Mouse (Mus musculus) CH12.LX (cell line): ENCODE data around the gene Herc2. TPM values are rescaled to one million over a fixed set of nuclear protein-coding genes. Genes with fewer than 3 reads are reported as not detected.

Experiments used
- DNase-seq: peaks from one replicate; pipeline ENCODE4 v3.0.0-alpha.2; 2013; ENCODE audit errors: extremely low read depth
- H3K27ac ChIP-seq: 2 replicates; pipeline ENCODE4 v1.5.1; 2012; ENCODE audit warnings: low read depth, mild to moderate bottlenecking, control low read depth, moderate library complexity; ENCODE audit not compliant: insufficient read depth
- H3K27me3 ChIP-seq: replicated peaks from 2 replicates; pipeline ENCODE3; 2012; ENCODE audit warnings: inconsistent platforms
- H3K36me3 ChIP-seq, 2 experiments: replicated peaks in 1 of 2; 2 replicates each; pipeline versions ENCODE3 to v1.6.1; 2012; ENCODE audit warnings: inconsistent platforms in 1 of 2, low read length in 1 of 2, mild to moderate bottlenecking in 1 of 2, mixed read lengths in 1 of 2, moderate library complexity in 1 of 2; ENCODE audit not compliant: control insufficient read depth in 1 of 2, insufficient read depth in 1 of 2
- H3K4me1 ChIP-seq, 2 experiments: 2 replicates each; pipeline ENCODE4 v1.6.1; 2012; ENCODE audit warnings: inconsistent platforms in 1 of 2, moderate library complexity in 1 of 2; ENCODE audit not compliant: insufficient read depth in 2 of 2, control insufficient read depth in 1 of 2
- H3K4me2 ChIP-seq: 2 replicates; pipeline ENCODE4 v1.6.1; 2012; ENCODE audit warnings: low read depth, mild to moderate bottlenecking, control low read depth; ENCODE audit not compliant: poor library complexity, insufficient read depth, severe bottlenecking
- H3K4me3 ChIP-seq, 3 experiments: fragments of 150-350 bp in 1 of 3; sonication (generic) in 1 of 3; replicated peaks in 1 of 3; 2 replicates each; pipeline versions ENCODE3 to v1.5.1; 2011 to 2012; ENCODE audit warnings: low read depth in 2 of 3, low read length in 2 of 3, mild to moderate bottlenecking in 2 of 3, moderate library complexity in 2 of 3, control low read depth in 1 of 3, improper control_type of control experiment in 1 of 3, inconsistent platforms in 1 of 3, mixed read lengths in 1 of 3; ENCODE audit not compliant: poor library complexity in 1 of 3
- H3K79me2 ChIP-seq: replicated peaks from 2 replicates; pipeline ENCODE4 v1.6.1; 2012; ENCODE audit warnings: mild to moderate bottlenecking, moderate library complexity; ENCODE audit not compliant: control insufficient read depth, poor library complexity, insufficient read depth, severe bottlenecking; ENCODE audit errors: extremely low read depth
- H3K9ac ChIP-seq: 2 replicates; pipeline ENCODE4 v1.6.1; 2012; ENCODE audit warnings: low read depth, mild to moderate bottlenecking, control low read depth, moderate library complexity; ENCODE audit not compliant: insufficient read depth
- H3K9me3 ChIP-seq: replicated peaks from 2 replicates; pipeline ENCODE3; 2012; ENCODE audit warnings: low read length, inconsistent platforms, mixed read lengths
- BHLHE40 ChIP-seq: IDR thresholded peaks from 2 replicates; pipeline ENCODE4 v1.6.1; 2011; ENCODE audit warnings: mild to moderate bottlenecking, low read depth, low read length, improper control_type of control experiment
- CHD1 ChIP-seq: IDR thresholded peaks from 2 replicates; pipeline ENCODE4 v1.6.1; 2012; ENCODE audit warnings: low read depth, low read length, improper control_type of control experiment, inconsistent platforms
- CHD2 ChIP-seq: IDR thresholded peaks from 2 replicates; pipeline ENCODE4 v1.6.1; 2011; ENCODE audit warnings: low read length, improper control_type of control experiment
- CTCF ChIP-seq, 2 experiments: IDR thresholded peaks in 1 of 2; conservative IDR thresholded peaks in 1 of 2; 2 replicates each; pipeline ENCODE4 v1.5.1; 2011 to 2012; ENCODE audit warnings: low read depth in 2 of 2, low read length in 2 of 2, improper control_type of control experiment in 1 of 2, inconsistent platforms in 1 of 2, mild to moderate bottlenecking in 1 of 2, moderate library complexity in 1 of 2
- E2F4 ChIP-seq: IDR thresholded peaks from 2 replicates; pipeline ENCODE4 v1.6.1; 2011; ENCODE audit warnings: low read depth, low read length, improper control_type of control experiment; ENCODE audit not compliant: insufficient replicate concordance
- ELF1 ChIP-seq: IDR thresholded peaks from 2 replicates; pipeline ENCODE4 v1.6.1; 2014; ENCODE audit warnings: low read depth, mild to moderate bottlenecking, inconsistent platforms, low read length, improper control_type of control experiment
- EP300 ChIP-seq: IDR thresholded peaks from 2 replicates; pipeline ENCODE4 v1.6.1; 2011; ENCODE audit warnings: low read length, improper control_type of control experiment
- ETS1 ChIP-seq: conservative IDR thresholded peaks from 2 replicates; pipeline ENCODE4 v1.6.1; 2012; ENCODE audit warnings: low read depth, mild to moderate bottlenecking, inconsistent platforms, low read length, improper control_type of control experiment, moderate library complexity
- GABPA ChIP-seq: IDR thresholded peaks from 2 replicates; pipeline ENCODE4 v1.6.1; 2012; ENCODE audit warnings: low read depth, low read length, improper control_type of control experiment, inconsistent platforms; ENCODE audit not compliant: insufficient replicate concordance
- HCFC1 ChIP-seq: IDR thresholded peaks from 2 replicates; pipeline ENCODE4 v1.6.1; 2012; ENCODE audit warnings: low read depth, mild to moderate bottlenecking, inconsistent platforms, low read length, improper control_type of control experiment
- IRF4 ChIP-seq: IDR thresholded peaks from 2 replicates; pipeline ENCODE4 v1.6.1; 2014; ENCODE audit warnings: low read depth, mild to moderate bottlenecking, inconsistent platforms, low read length, improper control_type of control experiment
- KAT2A ChIP-seq: IDR thresholded peaks from 2 replicates; pipeline ENCODE4 v1.6.1; 2012; ENCODE audit warnings: low read length, improper control_type of control experiment, inconsistent platforms; ENCODE audit not compliant: insufficient replicate concordance
- MAFK ChIP-seq: IDR thresholded peaks from 2 replicates; pipeline ENCODE4 v1.6.1; 2011; ENCODE audit warnings: low read length, improper control_type of control experiment; ENCODE audit not compliant: insufficient replicate concordance
- MAX ChIP-seq: IDR thresholded peaks from 2 replicates; pipeline ENCODE4 v1.6.1; 2011; ENCODE audit warnings: low read length, improper control_type of control experiment
- MAZ ChIP-seq: IDR thresholded peaks from 2 replicates; pipeline ENCODE4 v1.6.1; 2012; ENCODE audit warnings: low read depth, mild to moderate bottlenecking, inconsistent platforms, low read length, improper control_type of control experiment, moderate library complexity
- MYC ChIP-seq: IDR thresholded peaks from 2 replicates; pipeline ENCODE4 v1.6.1; 2011; ENCODE audit warnings: low read depth, mild to moderate bottlenecking, improper control_type of control experiment, low read length
- NELFE ChIP-seq: IDR thresholded peaks from 2 replicates; pipeline ENCODE4 v1.6.1; 2011; ENCODE audit warnings: low read depth, low read length, improper control_type of control experiment
- NRF1 ChIP-seq: IDR thresholded peaks from 2 replicates; pipeline ENCODE4 v1.6.1; 2014; ENCODE audit warnings: low read depth, mild to moderate bottlenecking, inconsistent platforms, low read length, improper control_type of control experiment, moderate library complexity
- POLR2AphosphoS2 ChIP-seq: IDR thresholded peaks from 2 replicates; pipeline ENCODE4 v1.6.1; 2011; ENCODE audit warnings: low read depth, low read length, improper control_type of control experiment
- RAD21 ChIP-seq: IDR thresholded peaks from 2 replicates; pipeline ENCODE4 v1.6.1; 2011; ENCODE audit warnings: low read depth, mild to moderate bottlenecking, low read length, improper control_type of control experiment, moderate library complexity
- TBP ChIP-seq: conservative IDR thresholded peaks from 2 replicates; pipeline ENCODE4 v1.6.1; 2011; ENCODE audit warnings: low read depth, low read length, improper control_type of control experiment
- UBTF ChIP-seq: IDR thresholded peaks from 2 replicates; pipeline ENCODE4 v1.6.1; 2012; ENCODE audit warnings: low read depth, mild to moderate bottlenecking, inconsistent platforms, low read length, improper control_type of control experiment, moderate library complexity
- USF1 ChIP-seq: IDR thresholded peaks from 2 replicates; pipeline ENCODE4 v1.6.1; 2014; ENCODE audit warnings: low read depth, mild to moderate bottlenecking, inconsistent platforms, low read length, improper control_type of control experiment
- USF2 ChIP-seq: conservative IDR thresholded peaks from 2 replicates; pipeline ENCODE4 v1.6.1; 2011; ENCODE audit warnings: low read depth, low read length, improper control_type of control experiment
- ZC3H11A ChIP-seq: IDR thresholded peaks from 2 replicates; pipeline ENCODE4 v1.6.1; 2012; ENCODE audit warnings: low read depth, mild to moderate bottlenecking, inconsistent platforms, low read length, improper control_type of control experiment
- ZKSCAN1 ChIP-seq: IDR thresholded peaks from 2 replicates; pipeline ENCODE4 v1.6.1; 2012; ENCODE audit warnings: low read depth, inconsistent platforms, low read length, improper control_type of control experiment, borderline replicate concordance
- ZMIZ1 ChIP-seq: IDR thresholded peaks from 2 replicates; pipeline ENCODE4 v1.6.1; 2012; ENCODE audit warnings: low read depth, mild to moderate bottlenecking, inconsistent platforms, low read length, improper control_type of control experiment
- dilution Hi-C: fragments of 300-500 bp; cut with MboI; formaldehyde crosslinking; loops from 2 replicates; pipeline ENCODE4 v1.14.3; 2020; ENCODE audit warnings: low sequenced_read_pairs; ENCODE audit not compliant: extremely low pct_unique_long_range_greater_than_20kb, extremely low pct_ligation_motif_present
- in situ Hi-C: fragments of 300-500 bp; cut with MboI; formaldehyde crosslinking; loops from 3 replicates; pipeline ENCODE4 v1.14.3; 2019; ENCODE audit warnings: low sequenced_read_pairs, low pct_ligation_motif_present, low pct_unique_long_range_greater_than_20kb, mixed read lengths
- polyA plus RNA-seq: library from polyadenylated mRNA; unstranded; fragments of >175 nt; gene quantifications from 2 replicates; pipeline ENCODE4 v1.2.1, GENCODE M21; 2012; ENCODE audit warnings: low read depth; ENCODE audit not compliant: insufficient read length
- total RNA-seq, 2 experiments: library from RNA; depleted of rRNA; stranded (reverse); fragments of 300-350 nt in 1 of 2; fragments of >200 nt in 1 of 2; gene quantifications; 2 replicates each; pipeline ENCODE4 v1.2.3; 2012 to 2014

Herc2 gene
- total and polyA plus RNA-seq, 3 experiments: 9.7 to 27.6 (median 18.2) TPM

DNA sequence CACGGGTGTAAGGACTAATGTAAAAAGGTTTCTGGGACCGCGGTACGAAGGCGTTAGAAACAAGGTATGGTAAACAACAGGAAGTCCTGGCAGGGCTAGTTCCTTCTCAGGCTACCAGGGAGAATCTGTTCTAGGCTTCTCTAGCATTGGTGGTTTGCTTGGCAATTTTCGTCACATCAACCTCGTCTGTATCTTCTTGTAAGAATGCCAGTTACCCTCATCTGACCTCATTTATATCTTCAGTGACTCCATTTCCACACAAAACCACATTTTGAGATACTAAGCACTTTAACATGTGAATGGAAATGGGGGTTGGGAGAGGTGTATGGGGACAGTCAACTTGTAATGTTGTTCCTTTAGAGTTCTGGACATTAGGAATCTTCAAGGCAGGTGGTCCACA, 98.9 kb downstream of the Herc2 start:
- TF ChIP-seq CHD2 (no peak), CTCF (conservative IDR thresholded peaks at IDR 0.05 in 1 of 2, IDR thresholded peaks at IDR 0.05 in 1 of 2; ENCODE audit: low read depth in 2 of 2, low read length in 2 of 2) (no peak), GABPA (no peak), UBTF (no peak), ZC3H11A (no peak), MAFK (no peak), MYC (no peak), ELF1 (no peak), POLR2AphosphoS2 (no peak), USF2 (no peak), USF1 (no peak), NRF1 (no peak), MAZ (no peak), RAD21 (no peak), ZKSCAN1 (no peak), NELFE (no peak), BHLHE40 (no peak), TBP (no peak), MAX (no peak)
- H3K4me3 ChIP-seq: no peak overlapping the region
- dilution Hi-C loops: no loop called here
- no peak overlapping the region for H3K27ac ChIP-seq
- no peaks in the 10 kb centered on the region for H3K9me3 ChIP-seq
- H3K4me1 ChIP-seq: peaks cover 0 to 5% of the 10 kb centered on the region in 2 experiments; a peak in 2 of 4 replicates
- H3K36me3 ChIP-seq: peaks cover 43 to 76% of the 10 kb centered on the region in 2 experiments
- H3K4me2 ChIP-seq: no peak overlapping the region
- H3K27me3 ChIP-seq: no peaks in the 10 kb centered on the region
- no peak for DNase-seq
- in situ Hi-C loops: no loop called here
- no peak overlapping the region for H3K9ac ChIP-seq
- no peaks in the 10 kb centered on the region for H3K79me2 ChIP-seq

DNA sequence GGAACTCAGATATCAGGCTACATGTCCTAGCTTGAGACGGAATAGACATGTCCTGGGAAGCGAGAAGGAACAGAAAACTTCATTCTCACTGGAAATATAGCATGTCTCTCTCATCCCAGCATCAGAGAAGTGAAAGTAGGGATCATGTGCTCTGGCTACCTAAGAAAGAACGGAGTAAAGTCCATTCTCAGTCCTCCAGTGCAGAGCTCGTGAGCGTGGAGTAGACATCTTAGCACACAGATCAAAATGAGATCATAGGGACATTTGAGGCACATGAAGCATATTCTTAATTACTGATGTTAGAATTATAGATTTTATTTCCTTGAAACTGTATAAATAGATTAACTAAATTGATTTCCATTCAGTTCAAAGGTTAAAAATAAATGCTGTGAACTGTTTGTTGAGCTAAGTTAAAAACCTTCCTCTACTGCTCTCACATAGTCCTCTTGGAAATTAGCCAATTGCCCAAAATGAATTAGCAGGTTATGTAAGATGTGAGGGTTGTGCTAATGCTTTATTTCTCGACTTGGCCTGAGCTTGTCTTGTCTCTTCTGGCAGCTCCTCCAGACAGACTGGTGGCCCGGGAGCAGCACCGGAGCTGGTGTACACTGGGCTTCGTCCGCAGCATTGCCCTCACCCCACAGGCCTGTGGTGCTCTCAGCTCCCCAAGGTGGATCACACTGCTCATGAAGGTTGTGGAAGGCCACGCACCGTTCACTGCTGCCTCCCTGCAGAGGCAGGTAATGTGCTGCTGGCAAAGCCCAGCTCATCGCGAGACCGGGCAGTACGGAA, 102.1 kb downstream of the Herc2 start:
- TF ChIP-seq E2F4 (no peak), CTCF (conservative IDR thresholded peaks at IDR 0.05 in 1 of 2, IDR thresholded peaks at IDR 0.05 in 1 of 2; ENCODE audit: low read depth in 2 of 2, low read length in 2 of 2) (no peak), EP300 (no peak), ZMIZ1 (no peak), ETS1 (no peak), POLR2AphosphoS2 (no peak), ELF1 (no peak), MYC (no peak), KAT2A (no peak), MAFK (no peak), RAD21 (no peak), ZC3H11A (no peak), HCFC1 (no peak), MAX (no peak), TBP (no peak), CHD1 (no peak), MAZ (no peak), IRF4 (no peak)
- H3K9ac ChIP-seq: no peak overlapping the region
- H3K4me1 ChIP-seq: no peaks in the 10 kb centered on the region
- no peak overlapping the region for H3K27ac ChIP-seq
- H3K9me3 ChIP-seq: no peaks in the 10 kb centered on the region
- no peak overlapping the region for H3K4me2 ChIP-seq
- H3K36me3 ChIP-seq: peaks cover 41 to 81% of the 10 kb centered on the region in 2 experiments
- dilution Hi-C loops (no loop called here), in situ Hi-C loops (no loop called here)
- no peaks in the 10 kb centered on the region for H3K27me3 ChIP-seq
- no peak for DNase-seq
- H3K79me2 ChIP-seq: no peaks in the 10 kb centered on the region
- no peak overlapping the region for H3K4me3 ChIP-seq
